Mouse (Mus musculus) left cerebral cortex, postnatal 36 days (tissue): ENCODE measurements around the gene Cdyl. TPM values are rescaled to one million over a fixed set of nuclear protein-coding genes. Genes with fewer than 3 reads are reported as not detected.

ENCODE experiments used
- DNase-seq, 2 experiments: peaks; one replicate each; pipeline ENCODE4 v3.0.0; 2021 to 2022; ENCODE audit warnings: low spot score in 2 of 2, mixed read lengths in 1 of 2
- intact Hi-C: fragments of 180-260 bp; cut with DNase I; formaldehyde crosslinking; loops from one replicate; pipeline ENCODE4 v1.15.1; 2025
- total RNA-seq, 2 experiments: library from RNA; stranded (reverse); gene quantifications; 2 replicates each; pipeline ENCODE4 v1.2.3; 2021

Gene Cdyl
- total RNA-seq, 2 experiments from 2014 or later: 41.8 to 51.3 TPM

- DNase-seq: no peak
- intact Hi-C loops: no loop called here
Observed at GRCm38 (mm10) chr13:35755002-35755401, 95.4 kb downstream of the Cdyl start.

GRCm38 (mm10) chr13:35755655-35756283, 96.1 kb downstream of the Cdyl start:
- DNase-seq: no peak
- intact Hi-C loops: no loop called here

- no peak for DNase-seq
- intact Hi-C loops: no loop called here
Observed at GRCm38 (mm10) chr13:35756393-35757338, 97.0 kb downstream of the Cdyl start.

- DNase-seq: no peak
- intact Hi-C loops: no loop called here
Observed at GRCm38 (mm10) chr13:35760372-35760771, 100.7 kb downstream of the Cdyl start.

GRCm38 (mm10) chr13:35764559-35764958, 104.9 kb downstream of the Cdyl start:
- no peak for DNase-seq
- intact Hi-C loops: no loop called here

GRCm38 (mm10) chr13:35765817-35766216, 106.2 kb downstream of the Cdyl start:
- intact Hi-C loops: no loop called here

GRCm38 (mm10) chr13:35769673-35770072, 110.0 kb downstream of the Cdyl start:
- no peak for DNase-seq
- intact Hi-C loops: loop anchor here (10.0 kb wide), 1 partner anchor 735 kb away; no protein-coding TSS in a partner anchor

More at GRCm38 (mm10) chr13:35765817-35766216, 106.2 kb downstream of the Cdyl start:
- no peak for DNase-seq

GRCm38 (mm10) chr13:35770421-35770820, 110.8 kb downstream of the Cdyl start:
- intact Hi-C loops: loop anchor here (10.0 kb wide), 1 partner anchor 736 kb away; no protein-coding TSS in a partner anchor
- no peak for DNase-seq

- intact Hi-C loops: loop anchor here (10.0 kb wide), 1 partner anchor 737 kb away; no protein-coding TSS in a partner anchor
- DNase-seq: peak; percentile 20 to 32
Observed at GRCm38 (mm10) chr13:35771968-35772382, 112.3 kb downstream of the Cdyl start.

GRCm38 (mm10) chr13:35773763-35774162, 114.1 kb downstream of the Cdyl start:
- intact Hi-C loops: loop anchor here (10.0 kb wide), 1 partner anchor 739 kb away; no protein-coding TSS in a partner anchor

GRCm38 (mm10) chr13:35776123-35776522, 116.5 kb downstream of the Cdyl start:
- intact Hi-C loops: loop anchor here (10.0 kb wide), 1 partner anchor 741 kb away; no protein-coding TSS in a partner anchor
- no peak for DNase-seq

More at GRCm38 (mm10) chr13:35773763-35774162, 114.1 kb downstream of the Cdyl start:
- no peak for DNase-seq

- DNase-seq: no peak
- intact Hi-C loops: loop anchor here (10.0 kb wide), 1 partner anchor 164 kb away; no protein-coding TSS in a partner anchor
Observed at GRCm38 (mm10) chr13:35780714-35781113, 121.1 kb downstream of the Cdyl start.

- intact Hi-C loops: loop anchor here (10.0 kb wide), 1 partner anchor 163 kb away; no protein-coding TSS in a partner anchor
- no peak for DNase-seq
Observed at GRCm38 (mm10) chr13:35781755-35782154, 122.1 kb downstream of the Cdyl start.

- intact Hi-C loops: loop anchor here (10.0 kb wide), 1 partner anchor 162 kb away; no protein-coding TSS in a partner anchor
Observed at GRCm38 (mm10) chr13:35782949-35783348, 123.3 kb downstream of the Cdyl start.

GRCm38 (mm10) chr13:35783576-35783975, 123.9 kb downstream of the Cdyl start:
- intact Hi-C loops: loop anchor here (10.0 kb wide), 1 partner anchor 161 kb away; no protein-coding TSS in a partner anchor
- no peak for DNase-seq

More at GRCm38 (mm10) chr13:35782949-35783348, 123.3 kb downstream of the Cdyl start:
- peak in 1 of 2 experiments; percentile 36 for DNase-seq

GRCm38 (mm10) chr13:35784281-35784680, 124.6 kb downstream of the Cdyl start:
- DNase-seq: no peak
- intact Hi-C loops: loop anchor here (10.0 kb wide), 1 partner anchor 161 kb away; no protein-coding TSS in a partner anchor

- DNase-seq: no peak
- intact Hi-C loops: loop anchor here (10.0 kb wide), 1 partner anchor 159 kb away; no protein-coding TSS in a partner anchor
Observed at GRCm38 (mm10) chr13:35785330-35785939, 125.8 kb downstream of the Cdyl start.

GRCm38 (mm10) chr13:35786726-35787399, 127.2 kb downstream of the Cdyl start:
- no peak for DNase-seq
- intact Hi-C loops: loop anchor here (10.0 kb wide), 1 partner anchor 158 kb away; no protein-coding TSS in a partner anchor

- intact Hi-C loops: loop anchor here (10.0 kb wide), 1 partner anchor 155 kb away; no protein-coding TSS in a partner anchor
- DNase-seq: no peak
Observed at GRCm38 (mm10) chr13:35789577-35789976, 129.9 kb downstream of the Cdyl start.
